Mouse (Mus musculus) cerebellum, postnatal 10 days (tissue): ENCODE measurements around the gene Lpar3.

Experiments
- DNase-seq, 2 experiments: peaks; one replicate each; pipeline ENCODE4 v3.0.0; 2021; ENCODE audit warnings: mixed read lengths in 2 of 2

The Lpar3 gene

DNA sequence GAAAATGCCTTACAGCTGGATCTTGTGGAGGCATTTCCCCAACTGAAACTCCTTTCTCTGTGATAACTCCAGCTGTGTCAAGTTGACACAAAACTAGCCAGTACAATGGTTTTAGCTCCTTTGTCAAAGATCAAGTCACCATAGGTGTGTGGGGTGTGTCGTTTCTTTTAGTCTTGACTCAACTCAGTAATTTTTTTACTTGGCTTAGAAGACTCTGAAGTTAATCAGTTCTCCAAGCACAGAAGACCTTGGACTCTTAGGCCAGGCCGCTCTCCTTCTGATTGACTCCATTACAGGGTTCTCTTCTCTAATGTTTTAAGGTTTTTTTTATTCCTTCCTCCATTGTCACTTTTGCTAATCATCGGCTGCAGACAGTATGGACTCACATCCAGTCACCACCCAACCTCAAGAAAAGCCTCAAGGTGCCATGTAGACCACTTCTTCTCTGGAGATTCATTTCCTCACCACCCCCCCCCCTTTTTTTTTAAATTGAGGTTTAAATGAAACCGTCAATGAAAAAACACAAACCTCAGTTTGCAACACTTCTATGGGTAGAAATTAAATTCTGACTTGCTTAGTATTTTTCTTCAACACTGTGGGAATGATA, 9.5 kb upstream of the Lpar3 start:
- no peak for DNase-seq

DNA sequence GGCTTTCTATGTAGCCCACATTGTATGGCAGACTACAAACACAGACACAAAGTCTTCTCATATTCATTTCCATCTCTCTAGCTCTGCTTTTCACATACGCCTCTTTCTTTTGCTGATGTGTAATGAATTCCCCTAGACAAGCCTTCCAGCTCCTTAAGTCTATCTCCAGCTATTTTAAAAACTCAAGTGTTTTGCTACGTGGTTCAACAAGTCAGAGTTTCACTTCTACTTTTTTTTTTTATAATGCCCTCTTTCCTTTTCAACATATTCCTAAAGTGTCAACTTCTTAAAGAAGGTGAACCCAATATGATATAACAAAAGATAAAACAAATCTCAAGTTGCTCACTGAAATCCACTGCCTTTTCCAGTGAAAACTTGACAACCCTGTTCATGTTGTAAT, 8.8 kb upstream of the Lpar3 start:
- DNase-seq = no peak

DNA sequence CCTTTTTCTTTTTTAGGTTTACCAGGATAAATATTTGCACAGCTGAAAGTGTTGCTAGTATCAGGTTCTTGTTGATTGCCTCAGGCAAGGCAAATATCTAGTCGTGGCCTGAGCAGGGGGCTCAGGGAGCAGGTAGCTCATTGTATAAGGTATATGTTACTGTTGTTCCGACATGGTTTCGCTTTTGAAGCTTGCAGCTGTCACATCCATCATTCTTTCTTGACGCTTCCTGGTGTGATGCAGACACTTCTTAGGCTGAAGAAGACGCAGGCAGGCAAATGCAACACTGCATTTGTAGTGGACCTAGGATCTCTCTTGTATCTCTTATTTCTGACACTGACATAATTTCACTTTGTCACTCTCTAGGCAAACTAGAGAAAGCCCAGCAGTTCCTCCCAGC, 7.4 kb upstream of the Lpar3 start:
- DNase-seq = no peak

DNA sequence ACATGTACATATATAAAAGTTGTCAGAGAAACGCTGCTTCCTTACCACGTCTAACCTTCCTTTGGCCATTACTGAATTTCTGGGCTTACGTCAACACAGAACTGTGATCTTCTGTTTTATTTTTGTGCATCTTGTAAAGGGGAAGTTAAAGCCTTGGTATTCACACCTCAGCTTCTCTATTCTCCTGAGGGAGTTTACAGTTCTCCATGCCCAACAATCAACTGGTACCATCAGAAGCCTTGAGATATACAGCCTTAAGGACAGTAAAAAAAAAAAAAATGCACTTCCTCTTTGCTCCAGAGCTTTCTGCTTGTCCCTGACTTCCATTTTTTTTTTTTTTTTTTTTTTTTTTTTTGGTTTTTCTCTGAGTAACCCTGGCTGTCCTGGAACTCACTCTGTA, 4.2 kb upstream of the Lpar3 start:
- DNase-seq = no peak

DNA sequence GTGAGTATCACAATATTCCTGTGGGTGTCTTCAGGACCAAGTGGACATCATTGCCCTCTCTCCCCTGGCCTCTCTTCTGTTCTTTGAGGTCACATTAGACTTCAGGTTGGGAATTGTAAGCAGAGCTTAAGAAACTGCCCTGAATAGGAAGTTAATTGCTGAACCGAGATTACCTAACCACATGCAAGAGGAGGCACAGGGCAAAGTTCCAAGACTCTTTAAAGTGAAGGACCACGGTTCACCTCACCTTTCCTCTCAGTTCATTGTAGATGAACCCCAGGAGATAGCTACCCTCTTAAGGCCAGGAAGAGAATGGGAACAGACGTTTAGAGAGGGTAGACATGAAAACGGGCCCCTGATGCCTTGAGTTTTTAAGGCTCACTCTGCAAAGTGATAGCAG, 3.5 kb downstream of the Lpar3 start:
- DNase-seq = no peak

DNA sequence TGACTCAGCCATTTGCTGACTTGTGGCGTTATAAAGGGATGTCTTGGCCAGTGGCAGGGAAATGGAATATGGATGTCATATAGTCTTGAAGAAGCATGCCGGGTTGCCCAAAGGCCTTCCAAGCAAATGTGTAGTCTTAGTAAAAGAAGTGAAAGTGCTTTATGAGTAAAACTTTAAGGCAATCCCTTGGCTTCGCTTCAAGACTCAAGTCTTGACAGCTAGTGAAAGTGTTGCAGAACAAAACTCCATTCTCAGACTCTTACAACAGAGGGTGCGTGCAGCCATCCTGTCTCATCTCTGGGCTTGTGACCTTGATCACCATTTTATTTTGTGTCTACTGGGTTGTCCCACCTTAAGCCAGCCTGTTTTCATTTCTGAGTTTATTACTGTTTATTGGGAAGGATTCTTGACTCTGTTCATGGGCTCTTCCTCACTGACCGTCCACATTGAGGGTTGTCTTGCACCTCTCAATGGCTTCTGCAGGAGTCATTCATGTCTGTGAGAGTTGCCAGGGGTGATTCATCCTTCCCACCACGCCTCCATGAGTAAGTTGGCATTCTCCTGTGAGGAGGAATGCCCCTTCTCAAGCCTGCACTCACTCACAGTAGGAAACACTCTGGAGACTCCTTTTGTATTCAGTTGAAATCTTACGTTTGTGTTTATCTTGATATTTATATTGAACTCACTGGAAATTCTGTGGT, 4.4 kb downstream of the Lpar3 start:
- no peak for DNase-seq

DNA sequence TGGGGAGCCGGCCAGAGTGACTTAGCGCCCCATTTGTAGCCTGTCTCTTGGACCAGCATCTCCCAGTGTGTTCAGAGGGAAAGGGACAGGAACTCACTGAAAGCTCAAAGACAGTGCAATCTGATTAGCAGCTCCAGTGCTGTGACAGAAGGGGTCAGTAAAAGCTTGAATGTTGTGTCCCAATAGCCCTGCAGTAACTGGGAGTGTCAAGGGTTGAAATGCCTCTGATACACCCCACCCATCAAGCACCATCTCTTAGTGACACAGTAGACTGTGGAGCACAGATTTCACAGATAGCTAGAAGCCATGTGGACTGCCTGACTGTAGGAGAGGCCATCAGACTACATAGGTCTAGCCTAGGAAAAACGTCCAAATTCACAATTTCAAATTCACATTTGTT, 6.7 kb downstream of the Lpar3 start:
- no peak for DNase-seq

DNA sequence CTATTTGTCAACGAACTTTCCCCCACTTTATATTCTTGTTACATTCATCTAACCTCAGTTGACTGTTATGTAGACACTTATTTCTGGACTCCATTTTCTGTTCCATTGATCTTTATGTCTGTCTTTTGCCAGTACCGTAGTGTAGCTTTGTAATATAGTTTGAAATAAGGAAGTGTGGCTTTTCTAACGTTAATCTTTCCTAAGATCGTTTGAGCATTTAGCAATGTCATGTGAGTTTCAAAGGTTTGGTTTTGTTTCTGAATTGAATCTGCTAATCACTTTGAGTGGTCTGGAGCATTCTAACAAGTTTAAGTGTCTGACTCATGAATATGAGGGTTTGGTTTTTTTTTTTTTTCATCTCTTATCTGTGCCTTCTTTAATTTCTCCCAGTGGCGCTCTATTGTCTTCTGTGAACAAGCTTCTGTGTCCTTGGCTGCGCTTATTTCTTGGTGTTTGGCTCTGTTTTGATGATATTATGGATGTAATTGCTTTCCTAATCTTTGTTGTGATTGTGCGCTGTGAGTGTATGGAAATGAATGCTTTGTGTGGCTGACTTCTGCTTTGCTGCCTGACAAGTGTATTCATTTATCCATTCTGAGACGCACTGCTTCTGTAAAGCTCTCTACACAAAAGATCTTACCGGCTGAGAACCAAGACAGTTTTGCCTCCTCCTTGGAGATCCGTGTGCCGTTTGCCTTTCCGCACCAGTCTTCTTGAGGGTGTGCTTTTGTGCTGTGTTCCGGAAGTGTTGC, 8.0 kb downstream of the Lpar3 start:
- no peak for DNase-seq

DNA sequence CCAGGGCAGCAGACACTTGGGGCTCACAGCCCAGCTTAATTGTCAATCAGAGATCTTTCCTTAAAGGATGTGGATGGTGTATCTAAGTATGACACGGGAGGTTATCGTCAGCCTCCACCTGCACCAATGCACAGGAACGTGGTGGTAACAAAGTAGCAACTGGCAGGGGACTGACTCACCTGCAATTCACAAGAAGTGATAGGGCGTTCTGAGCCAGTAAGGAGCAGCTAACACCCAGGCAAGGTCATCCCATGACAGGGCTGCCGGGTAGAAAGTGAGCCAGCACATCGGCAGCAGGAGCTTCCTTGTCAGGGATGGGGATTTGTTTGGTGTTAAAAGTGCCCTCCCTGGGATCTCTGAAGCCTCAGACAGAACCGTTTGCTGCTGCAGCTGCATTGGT, 11.9 kb downstream of the Lpar3 start:
- no peak for DNase-seq

DNA sequence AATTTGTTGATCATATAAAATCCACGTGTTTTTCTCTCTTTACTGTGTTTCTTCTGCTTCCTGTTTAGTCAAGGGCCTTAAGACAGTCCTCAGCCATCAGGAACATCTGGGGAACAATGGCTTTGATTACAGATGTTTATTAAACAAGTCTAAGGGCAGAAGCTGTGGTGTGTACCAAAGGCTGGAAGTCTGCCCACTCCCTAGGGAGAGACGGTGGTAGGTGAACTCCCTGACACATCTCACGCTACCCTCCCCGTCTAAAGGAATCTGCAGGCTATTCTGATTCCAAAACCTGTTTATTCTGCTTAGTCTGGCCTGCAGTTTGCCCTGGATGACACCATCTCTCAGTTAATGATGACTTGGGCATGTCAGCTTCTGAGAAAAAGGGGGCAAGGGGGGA, 13.0 kb downstream of the Lpar3 start:
- DNase-seq = no peak

DNA sequence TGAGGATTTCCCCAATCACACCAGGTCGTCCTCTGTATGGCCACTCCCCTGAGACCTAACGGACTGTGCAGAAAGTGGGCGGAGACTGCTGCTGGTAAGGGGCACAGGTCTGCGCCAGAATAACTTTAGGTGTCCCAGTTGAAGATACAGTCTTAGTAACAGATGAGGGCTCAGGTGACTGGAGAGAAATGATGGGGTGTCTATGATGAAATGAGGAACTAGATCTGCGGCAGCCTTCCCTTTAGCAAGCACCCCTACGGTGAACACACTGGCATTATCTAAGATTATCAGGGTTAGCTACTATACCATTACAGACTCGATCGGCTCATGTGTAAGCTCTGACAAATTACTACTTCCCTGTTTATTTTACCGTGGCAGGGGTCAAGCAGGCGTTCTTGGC, 13.8 kb downstream of the Lpar3 start:
- DNase-seq = no peak

DNA sequence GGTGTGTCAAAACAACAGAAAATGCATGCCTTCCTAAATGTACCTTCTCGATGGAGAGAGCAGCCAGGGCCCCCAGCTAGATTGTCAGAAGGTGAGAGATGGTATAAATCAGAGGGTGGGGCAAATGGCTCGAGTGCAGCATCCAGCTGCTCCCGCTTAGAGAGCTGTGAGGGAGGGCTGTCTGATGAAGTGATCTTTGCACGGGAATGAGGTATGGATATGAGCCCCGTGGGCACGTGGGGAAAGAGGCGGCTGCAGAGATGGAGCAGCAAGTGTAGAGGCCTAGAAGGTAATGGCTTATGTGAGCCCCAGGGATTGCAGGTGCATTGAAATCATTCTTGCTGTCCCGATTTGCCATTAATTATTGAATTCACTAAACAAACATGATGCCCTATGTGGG, 15.5 kb downstream of the Lpar3 start:
- DNase-seq = no peak

DNA sequence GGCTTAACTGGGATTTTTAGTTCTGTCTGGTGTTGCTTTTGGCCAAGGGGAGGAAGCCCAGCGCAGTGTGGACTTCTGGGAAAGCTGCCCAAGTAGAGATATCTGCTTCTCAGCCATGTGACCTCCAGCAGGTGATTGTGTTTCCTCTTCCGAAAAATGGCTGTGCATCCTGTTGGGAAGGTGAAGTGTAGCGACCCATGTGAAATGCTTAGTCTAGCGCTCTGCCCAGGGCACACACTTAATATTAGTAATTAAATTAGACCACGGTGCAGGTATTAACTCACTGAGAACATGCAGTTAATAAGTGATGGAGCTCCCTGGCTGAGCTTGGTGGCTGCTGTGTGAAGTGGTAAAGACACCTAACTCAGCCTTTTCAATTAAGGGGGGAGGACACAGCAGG, 16.9 kb downstream of the Lpar3 start:
- peak; percentile 64 to 67 for DNase-seq

DNA sequence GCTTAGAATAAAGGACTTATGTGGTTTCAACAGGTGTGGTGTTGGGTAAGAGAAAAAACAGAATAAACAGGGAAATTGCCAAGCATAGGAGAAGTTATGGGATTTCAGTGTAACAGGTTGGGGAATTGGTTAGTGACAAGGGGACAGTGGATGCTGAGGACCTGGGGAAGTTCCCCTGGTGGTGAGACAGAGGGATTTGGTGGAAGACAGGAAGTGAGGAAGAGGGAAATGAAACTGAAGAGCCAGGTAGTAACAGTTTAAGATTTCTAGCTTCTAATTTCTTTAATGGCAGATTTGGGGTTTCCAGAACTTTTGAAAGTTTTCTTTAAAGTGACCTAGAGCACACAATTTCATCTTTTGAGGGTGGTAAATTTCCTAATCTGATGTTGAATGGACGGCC, 23.9 kb downstream of the Lpar3 start:
- no peak for DNase-seq

DNA sequence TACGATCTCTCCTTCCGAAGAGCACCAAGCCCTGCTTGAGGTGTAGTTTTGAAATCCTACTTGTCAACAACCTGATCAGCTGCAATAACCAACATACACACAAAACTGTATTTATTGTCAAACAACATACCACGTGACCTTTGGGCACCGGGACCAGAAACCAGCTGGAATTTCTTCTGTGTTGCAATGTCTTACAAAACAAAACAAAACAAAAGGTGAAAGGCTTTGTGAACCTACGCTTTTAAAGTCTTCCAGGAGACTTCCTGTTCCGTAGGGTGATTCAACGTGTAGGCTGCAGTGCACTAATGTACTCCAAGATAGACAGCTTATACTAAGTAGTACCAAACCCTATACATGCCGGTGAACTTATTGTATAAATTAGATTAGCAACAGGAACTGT, 25.8 kb downstream of the Lpar3 start:
- no peak for DNase-seq

DNA sequence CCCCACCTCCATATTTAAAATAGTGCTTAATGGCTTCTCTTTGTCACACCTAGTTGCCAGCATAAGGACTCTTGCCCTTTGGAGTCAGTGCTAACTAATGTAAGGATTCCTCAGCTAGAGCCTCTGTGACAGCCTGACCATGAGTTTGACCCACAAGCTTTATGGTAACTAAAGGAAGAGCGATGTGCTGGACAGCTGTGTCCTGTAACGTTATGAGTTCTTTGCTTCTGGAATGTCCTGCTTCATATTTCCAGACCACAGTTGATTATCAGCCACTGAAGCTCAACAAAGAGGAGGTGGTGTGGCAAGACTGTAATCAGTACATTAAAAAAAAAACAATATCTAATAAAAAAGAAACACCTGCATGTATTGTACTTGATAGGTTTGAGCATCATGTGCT, 26.2 kb downstream of the Lpar3 start:
- DNase-seq = no peak

DNA sequence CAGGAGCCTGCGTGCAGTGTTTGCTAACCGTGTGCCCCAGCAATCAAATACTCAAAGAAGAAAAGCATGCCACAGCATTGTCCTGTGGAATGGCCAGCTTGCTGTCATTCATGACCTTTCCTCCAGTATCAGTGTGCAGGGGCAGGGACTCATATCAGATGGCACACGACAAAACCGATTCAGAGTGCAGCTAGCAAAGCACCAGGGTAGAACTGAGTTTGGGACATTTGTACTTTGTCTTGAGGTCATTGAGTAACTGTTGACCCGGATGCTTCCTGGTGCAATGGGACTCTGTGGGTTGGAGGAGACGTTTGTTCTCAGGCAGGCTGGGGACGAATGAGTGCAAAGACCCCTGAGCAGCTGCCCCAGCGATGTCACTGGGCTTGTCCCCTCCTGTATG, 29.1 kb downstream of the Lpar3 start:
- no peak for DNase-seq

DNA sequence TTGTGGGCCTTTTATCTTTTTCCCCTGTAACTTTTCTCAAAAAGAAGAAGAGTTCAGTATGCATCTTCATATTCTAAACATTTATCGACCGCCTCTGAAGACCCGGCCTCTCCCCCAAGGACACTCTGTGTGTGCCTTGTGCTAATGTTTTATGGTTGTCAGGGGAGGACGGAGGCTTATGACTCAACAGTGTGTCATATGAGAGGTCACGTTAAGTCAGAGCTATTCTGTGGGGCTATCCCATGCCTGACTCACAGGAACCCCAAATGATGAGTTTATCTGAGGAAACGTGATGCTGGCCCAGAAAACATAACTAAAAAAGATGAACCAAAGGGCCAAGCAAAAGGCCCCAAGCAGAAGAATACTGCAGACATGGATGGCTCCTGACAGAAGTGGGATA, 31.0 kb downstream of the Lpar3 start:
- DNase-seq = no peak

DNA sequence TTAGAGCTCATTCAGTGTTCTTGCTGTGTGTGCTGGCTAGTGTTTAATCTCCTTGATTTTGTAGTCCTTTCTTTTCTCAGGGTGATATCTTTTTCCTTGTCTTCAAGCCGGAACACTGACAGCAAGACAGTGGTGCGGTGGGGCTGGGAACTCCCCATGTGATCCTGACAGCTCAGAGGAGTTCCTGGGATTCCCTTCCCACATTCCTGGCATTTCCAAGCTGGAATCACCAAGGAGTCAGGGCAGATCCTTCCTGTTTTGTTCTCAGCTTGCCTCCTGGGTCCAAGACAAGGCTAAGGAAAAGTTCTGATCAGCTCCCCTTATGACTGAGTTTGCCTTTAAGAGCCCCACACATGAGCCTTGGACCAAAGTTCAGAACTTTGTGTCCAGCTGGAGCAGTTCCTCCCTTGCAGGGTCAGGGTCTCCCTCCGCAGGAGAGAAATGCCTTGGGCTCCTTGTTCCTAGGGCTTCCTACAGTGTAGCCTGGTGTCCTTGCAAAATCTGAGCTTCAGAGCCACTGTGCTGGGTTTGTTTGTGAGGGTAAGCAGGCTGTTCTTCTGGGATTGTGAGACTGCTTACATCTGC, 33.1 kb downstream of the Lpar3 start:
- DNase-seq = no peak

DNA sequence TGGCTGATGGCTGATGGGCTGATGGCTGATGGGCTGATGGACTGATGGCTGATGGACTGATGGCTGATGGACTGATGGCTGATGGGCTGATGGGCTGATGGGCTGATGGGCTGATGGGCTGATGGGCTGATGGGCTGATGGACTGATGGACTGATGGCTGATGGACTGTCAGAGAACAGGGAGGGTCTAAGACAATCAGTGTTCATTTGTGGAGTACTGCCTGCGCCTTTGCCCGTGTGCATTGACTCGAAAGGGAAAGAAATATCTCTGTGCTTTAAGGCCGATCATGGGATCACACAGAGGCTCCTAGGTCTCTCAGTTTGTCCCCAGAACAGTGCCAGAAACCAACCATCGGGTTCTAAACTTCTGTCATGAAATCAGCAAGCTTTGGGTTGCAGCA, 34.4 kb downstream of the Lpar3 start:
- no peak for DNase-seq

DNA sequence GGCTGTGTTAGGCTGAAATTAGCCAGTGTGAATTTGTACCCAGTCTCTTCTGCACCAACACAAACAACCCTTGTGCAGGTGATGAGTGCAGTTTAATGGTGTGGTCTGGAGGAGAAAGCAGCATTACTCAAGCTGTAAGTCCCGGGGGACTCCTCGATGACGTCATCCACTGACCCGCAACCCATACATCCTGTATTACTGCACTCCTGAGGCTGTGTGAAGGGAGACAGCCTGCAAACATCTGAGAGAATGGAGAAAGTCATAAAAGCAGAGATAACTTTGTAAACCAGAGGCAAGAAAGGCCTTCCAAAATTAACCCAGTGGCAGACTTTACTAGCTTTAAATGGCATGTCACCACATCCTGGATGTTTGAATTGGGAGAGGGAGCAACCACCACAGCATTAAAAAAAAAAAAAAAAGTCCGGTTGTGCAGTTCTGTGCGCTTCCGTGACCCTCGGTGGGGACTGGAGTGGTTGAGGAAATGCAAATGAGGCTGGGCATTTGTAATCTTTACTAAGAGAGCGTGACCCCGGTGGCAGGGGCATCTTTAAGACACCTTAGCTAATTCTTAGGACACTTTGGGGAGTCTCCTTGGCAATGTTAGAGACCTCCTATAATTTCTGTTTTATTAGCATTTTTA, 36.8 kb downstream of the Lpar3 start:
- DNase-seq = no peak

DNA sequence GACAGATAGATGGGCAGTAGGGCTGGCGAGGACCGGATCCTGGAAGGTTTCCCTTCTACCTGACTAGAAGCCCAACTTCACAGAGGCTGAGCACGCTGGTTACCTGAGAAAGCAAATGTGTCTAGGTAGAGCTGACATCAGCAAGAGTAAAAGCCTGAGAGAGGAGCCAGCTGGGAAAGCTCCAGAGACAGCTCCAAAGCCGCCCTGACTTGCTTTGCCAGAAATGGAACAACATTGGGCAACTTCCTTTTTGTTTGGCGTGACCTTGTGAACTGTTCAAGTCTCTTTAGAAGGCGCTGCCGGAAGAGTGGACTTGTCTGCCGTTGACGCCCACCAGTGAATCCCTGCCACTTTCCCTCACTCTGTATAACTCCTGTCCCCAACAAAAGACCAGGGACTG, 39.4 kb downstream of the Lpar3 start:
- DNase-seq = no peak

DNA sequence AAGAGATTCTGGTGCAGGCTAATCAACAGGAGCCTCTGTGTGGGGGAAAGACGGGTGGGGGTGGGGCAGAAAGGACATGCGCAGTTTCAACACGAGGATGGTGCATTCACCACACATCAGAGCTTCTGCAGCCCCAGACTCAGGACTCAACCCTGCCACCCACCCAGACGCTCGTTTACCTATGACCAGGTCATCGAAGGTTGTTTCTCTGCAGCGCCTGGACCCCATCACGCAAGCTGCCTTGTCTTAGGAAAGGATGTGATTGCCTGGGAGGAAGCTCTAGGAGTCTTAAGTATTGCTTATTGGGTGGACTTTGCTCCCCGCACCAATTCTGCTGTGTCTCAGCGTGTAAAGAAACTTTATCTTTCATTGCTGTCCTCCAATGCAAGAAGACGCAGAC, 40.1 kb downstream of the Lpar3 start:
- DNase-seq = no peak

DNA sequence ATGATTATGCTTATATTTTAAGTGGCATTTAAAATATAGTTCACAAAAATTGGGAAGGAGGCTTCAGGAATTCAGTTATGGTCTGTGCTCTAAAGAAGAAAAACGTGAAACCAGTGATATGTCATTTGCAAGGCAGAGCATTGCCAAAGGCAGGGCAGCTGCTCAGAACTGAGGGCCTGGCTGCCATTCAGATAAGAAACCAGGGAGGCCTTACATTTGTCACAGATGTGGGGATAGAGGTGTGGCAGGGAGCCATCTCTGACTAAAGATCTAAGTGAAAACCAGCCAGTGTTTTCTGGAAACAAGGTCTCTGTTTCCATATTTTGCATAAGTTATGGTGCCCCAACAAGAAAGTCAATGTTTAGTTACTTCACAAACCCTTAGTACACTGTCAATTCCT, 41.8 kb downstream of the Lpar3 start:
- DNase-seq = peak in 1 of 2 experiments; percentile 12
